Mouse (Mus musculus) ES-E14 (cell line): ENCODE measurements around the gene Stx8. TPM values are rescaled to one million over a fixed set of nuclear protein-coding genes. Genes with fewer than 3 reads are reported as not detected.

Source experiments
- DNase-seq: peaks from one replicate; pipeline ENCODE4 v3.0.0-alpha.2; 2013; ENCODE audit warnings: low read depth, low spot score
- H3K27ac ChIP-seq: 2 replicates; pipeline ENCODE4 v1.5.1; 2012; ENCODE audit warnings: low read depth, mild to moderate bottlenecking, low read length, moderate library complexity, mixed read lengths; ENCODE audit not compliant: poor library complexity, insufficient read depth, severe bottlenecking
- H3K36me3 ChIP-seq: 2 replicates; pipeline ENCODE4 v1.6.1; 2012; ENCODE audit warnings: mild to moderate bottlenecking, low read length, moderate library complexity, mixed read lengths; ENCODE audit not compliant: control insufficient read depth, poor library complexity, insufficient read depth, severe bottlenecking
- H3K4me1 ChIP-seq, 2 experiments: fragments of 150-350 bp in 1 of 2; sonication (generic) in 1 of 2; 2 replicates each; pipeline ENCODE4 v1.6.1; 2012; ENCODE audit warnings: low read length in 2 of 2, mild to moderate bottlenecking in 1 of 2, mixed read lengths in 1 of 2; ENCODE audit not compliant: control insufficient read depth in 2 of 2, insufficient read depth in 2 of 2, poor library complexity in 1 of 2
- H3K4me3 ChIP-seq, 2 experiments: fragments of 150-350 bp in 1 of 2; sonication (generic) in 1 of 2; 2 replicates each; pipeline ENCODE4 v1.5.1; 2012; ENCODE audit warnings: low read length in 2 of 2, low read depth in 1 of 2, mild to moderate bottlenecking in 1 of 2, mixed read lengths in 1 of 2; ENCODE audit not compliant: insufficient read depth in 1 of 2, poor library complexity in 1 of 2, severe bottlenecking in 1 of 2
- H3K9ac ChIP-seq: 2 replicates; pipeline ENCODE4 v1.6.1; 2012; ENCODE audit warnings: low read depth, mild to moderate bottlenecking, low read length, mixed read lengths; ENCODE audit not compliant: poor library complexity, insufficient read depth, severe bottlenecking
- H3K9me3 ChIP-seq: fragments of 150-350 bp; sonication (generic); 2 replicates; pipeline ENCODE4 v1.6.1; 2012; ENCODE audit warnings: low read depth, mild to moderate bottlenecking, low read length; ENCODE audit not compliant: control insufficient read depth, insufficient read depth
- CHD2 ChIP-seq: IDR thresholded peaks from 2 replicates; pipeline ENCODE4 v1.6.1; 2014; ENCODE audit warnings: mild to moderate bottlenecking, low read depth, low read length, inconsistent platforms
- HCFC1 ChIP-seq: IDR thresholded peaks from 2 replicates; pipeline ENCODE4 v1.6.1; 2012; ENCODE audit warnings: low read length, inconsistent platforms, borderline replicate concordance; ENCODE audit not compliant: insufficient read depth
- MAFK ChIP-seq: IDR thresholded peaks from 2 replicates; pipeline ENCODE4 v1.6.1; 2014; ENCODE audit warnings: mild to moderate bottlenecking, low read depth, low read length, inconsistent platforms; ENCODE audit not compliant: insufficient read depth
- ZC3H11A ChIP-seq: IDR thresholded peaks from 2 replicates; pipeline ENCODE4 v1.6.1; 2012; ENCODE audit warnings: low read depth, mild to moderate bottlenecking, inconsistent platforms, low read length, borderline replicate concordance
- ZNF384 ChIP-seq: IDR thresholded peaks from 2 replicates; pipeline ENCODE4 v1.6.1; 2012; ENCODE audit warnings: low read depth, low read length, inconsistent platforms
- in situ Hi-C, 2 experiments: fragments of 600-800 bp; cut with MboI; formaldehyde crosslinking; loops; one replicate each; pipeline ENCODE4 v1.15.1; 2025; ENCODE audit warnings: low sequenced_read_pairs in 2 of 2, inconsistent platforms in 1 of 2; ENCODE audit not compliant: unreplicated experiment in 2 of 2
- total RNA-seq: library from RNA; depleted of rRNA; stranded (reverse); fragments of 300-350 nt; gene quantifications from 2 replicates; pipeline ENCODE4 v1.2.3, GENCODE M21; 2012

Stx8 gene
- total RNA-seq, 1 experiment = 19.4 TPM

DNA sequence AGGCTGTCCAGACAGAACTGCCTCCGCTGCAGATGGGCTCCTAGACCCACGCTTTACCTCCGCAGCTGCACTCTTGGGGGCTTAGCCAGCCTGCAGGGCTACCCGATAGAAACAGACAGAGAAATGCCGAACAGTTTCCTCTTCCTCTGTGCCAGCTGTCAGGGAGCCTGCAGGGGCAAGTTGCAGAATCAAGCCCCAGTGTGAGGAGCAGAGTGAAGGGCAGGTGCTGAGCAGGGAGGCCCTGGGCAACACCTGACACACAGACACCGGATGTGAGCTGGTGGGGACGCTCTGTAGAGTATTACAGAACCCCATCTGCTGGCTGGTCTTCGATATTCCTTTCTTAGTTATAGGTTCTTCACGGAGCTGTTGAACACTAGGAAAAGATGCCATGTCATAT is 160.1 kb downstream of the Stx8 start:
- no peak for TF ChIP-seq CHD2
- no peak for TF ChIP-seq HCFC1
- TF ChIP-seq MAFK = no peak
- TF ChIP-seq ZNF384 = no peak
- TF ChIP-seq ZC3H11A = no peak
- no peak for DNase-seq
- no peak overlapping the region for H3K9ac ChIP-seq
- H3K9me3 ChIP-seq = no peaks in the 10 kb centered on the region
- H3K36me3 ChIP-seq = no peaks in the 10 kb centered on the region; the same call in 1 of the 2 replicates
- in situ Hi-C loops = no loop called here
- no peak overlapping the region for H3K4me3 ChIP-seq
- no peaks in the 10 kb centered on the region for H3K4me1 ChIP-seq
- H3K27ac ChIP-seq = no peak overlapping the region

DNA sequence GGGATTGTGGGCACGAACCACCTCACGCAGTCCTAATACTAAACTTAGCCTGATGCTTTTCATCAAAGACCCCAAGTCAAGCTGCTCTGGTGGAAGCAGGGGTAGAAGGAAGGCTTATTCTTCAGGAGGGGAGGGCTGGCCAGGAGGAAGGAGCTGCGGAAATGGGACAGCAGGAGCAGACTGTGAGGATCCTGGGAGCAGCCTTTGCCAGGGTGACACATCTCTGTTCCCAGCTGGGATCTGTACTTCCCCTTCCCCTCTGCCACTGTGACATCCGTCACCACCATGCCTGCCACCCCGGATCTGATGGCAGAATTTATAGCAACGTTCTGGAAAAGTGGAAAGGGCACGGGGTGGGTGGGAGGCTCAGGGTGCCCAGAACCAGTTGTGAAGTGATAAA is 168.5 kb downstream of the Stx8 start:
- no peak overlapping the region for H3K4me3 ChIP-seq
- H3K27ac ChIP-seq = no peak overlapping the region

DNA sequence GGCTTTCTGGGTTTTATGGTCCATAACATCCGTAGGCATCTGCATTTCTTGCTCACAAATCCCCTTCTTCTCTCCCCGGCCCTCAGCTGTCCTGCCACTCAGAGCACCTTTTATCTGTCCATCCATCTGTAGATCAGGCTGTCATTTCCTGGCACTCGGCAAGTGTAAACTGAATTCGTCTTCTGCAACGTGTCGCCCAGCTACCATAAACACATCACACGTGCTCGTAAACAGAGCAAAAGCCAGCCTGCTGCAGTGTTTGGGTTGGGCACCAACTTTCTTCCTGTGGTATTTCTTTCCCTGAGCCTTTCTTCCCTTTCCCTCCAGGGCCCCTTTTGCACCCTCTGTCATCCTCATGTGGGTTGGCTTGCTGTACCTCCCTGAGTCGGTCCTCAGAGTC is 169.4 kb downstream of the Stx8 start:
- Histone ChIP-seq H3K9ac (no peak overlapping the region), H3K9me3 (no peaks in the 10 kb centered on the region), H3K36me3 (no peaks in the 10 kb centered on the region), H3K4me3 (no peak overlapping the region), H3K4me1 (peaks cover 0 to 15% of the 10 kb centered on the region in 2 experiments; a peak in 2 of 4 replicates), H3K27ac (no peak overlapping the region)
- no peak for DNase-seq
- in situ Hi-C loops = no loop called here
- no peak for TF ChIP-seq MAFK
- TF ChIP-seq HCFC1 = no peak
- no peak for TF ChIP-seq CHD2
- TF ChIP-seq ZC3H11A = no peak
- no peak for TF ChIP-seq ZNF384

More for the DNA sequence above, 168.5 kb downstream of the Stx8 start:
- Histone ChIP-seq H3K4me1 (peaks cover 0 to 15% of the 10 kb centered on the region in 2 experiments; a peak in 2 of 4 replicates), H3K9ac (no peak overlapping the region), H3K36me3 (no peaks in the 10 kb centered on the region), H3K9me3 (no peaks in the 10 kb centered on the region)
- no peak for DNase-seq
- in situ Hi-C loops = no loop called here
- TF ChIP-seq ZC3H11A (no peak), ZNF384 (no peak), MAFK (no peak), HCFC1 (no peak), CHD2 (no peak)

DNA sequence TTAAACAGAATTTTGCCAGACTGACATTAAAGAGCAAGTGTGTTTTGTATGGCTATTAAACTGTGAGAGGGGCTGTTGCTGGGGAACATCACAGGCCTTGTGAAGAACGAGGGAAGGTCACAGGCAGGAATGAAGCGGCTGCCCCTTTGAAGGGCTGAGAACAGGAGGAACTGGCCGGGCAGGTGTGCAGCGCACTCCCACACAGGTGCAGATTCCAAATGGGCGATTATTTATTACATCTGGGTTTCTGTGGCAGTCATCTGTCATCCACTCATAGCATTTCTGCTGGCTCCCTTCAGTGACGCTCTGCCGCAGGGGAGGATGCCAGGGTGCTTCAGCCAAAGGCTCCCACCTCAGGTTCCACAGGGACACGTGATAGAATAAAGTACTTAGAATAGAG is 170.7 kb downstream of the Stx8 start:
- Histone ChIP-seq H3K4me3 (no peak overlapping the region), H3K36me3 (no peaks in the 10 kb centered on the region), H3K9me3 (no peaks in the 10 kb centered on the region), H3K9ac (no peak overlapping the region), H3K27ac (no peak overlapping the region), H3K4me1 (peaks cover 0 to 15% of the 10 kb centered on the region in 2 experiments; a peak in 2 of 4 replicates)
- TF ChIP-seq ZC3H11A (no peak), CHD2 (no peak), HCFC1 (no peak), MAFK (no peak), ZNF384 (no peak)
- in situ Hi-C loops = no loop called here
- no peak for DNase-seq

DNA sequence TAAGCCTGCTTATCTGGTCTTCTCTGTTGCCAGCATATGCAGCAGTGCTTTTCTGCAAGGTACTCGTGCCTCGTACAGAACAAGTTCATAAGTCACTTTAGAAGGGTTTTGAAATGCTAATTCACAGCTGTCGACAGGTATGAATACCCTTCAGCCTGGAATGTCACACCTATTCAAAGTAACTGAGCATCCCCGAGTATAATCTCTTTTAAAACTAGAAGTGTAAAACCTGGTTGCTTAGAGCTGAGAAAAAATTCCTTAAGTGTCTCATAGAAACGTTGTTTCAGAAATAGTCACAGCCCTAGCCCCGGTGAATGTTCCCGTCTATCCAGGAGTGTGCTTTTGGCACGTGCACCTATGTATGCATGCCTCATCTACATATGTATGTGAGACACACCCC is 176.3 kb downstream of the Stx8 start:
- no peak overlapping the region for H3K4me3 ChIP-seq
- H3K36me3 ChIP-seq = no peaks in the 10 kb centered on the region
- peaks cover 0 to 17% of the 10 kb centered on the region in 2 experiments; a peak in 3 of 4 replicates for H3K4me1 ChIP-seq
- H3K9me3 ChIP-seq = no peaks in the 10 kb centered on the region
- TF ChIP-seq MAFK (no peak), CHD2 (no peak), ZC3H11A (no peak), HCFC1 (no peak)
- no peak overlapping the region for H3K27ac ChIP-seq
- in situ Hi-C loops = no loop called here
- no peak overlapping the region for H3K9ac ChIP-seq
- DNase-seq = no peak
